Mouse (Mus musculus) neural tube, embryonic 13.5 days (tissue): ENCODE results near the gene Npm1. TPM values are rescaled to one million over a fixed set of nuclear protein-coding genes. Genes with fewer than 3 reads are reported as not detected.

ENCODE experiments used
- ATAC-seq: fragments of 200-750 bp; cut with Nextera tagmentation; 2 replicates; pipeline ENCODE4 v1.8.0; 2017; ENCODE audit warnings: low read depth, mild to moderate bottlenecking, moderate TSS enrichment, moderate library complexity
- H3K27ac ChIP-seq: fragments of 300-500 bp; sonication (generic); replicated peaks from 2 replicates; pipeline ENCODE4 v1.5.1; 2015; ENCODE audit warnings: moderate library complexity, mild to moderate bottlenecking, inconsistent platforms
- H3K27me3 ChIP-seq: fragments of 300-500 bp; sonication (generic); 2 replicates; pipeline ENCODE4 v1.6.1; 2015; ENCODE audit warnings: mild to moderate bottlenecking, inconsistent platforms
- H3K36me3 ChIP-seq: fragments of 300-500 bp; sonication (generic); 2 replicates; pipeline ENCODE4 v1.6.1; 2015; ENCODE audit warnings: mild to moderate bottlenecking, inconsistent platforms
- H3K4me1 ChIP-seq: fragments of 300-500 bp; sonication (generic); replicated peaks from 2 replicates; pipeline ENCODE4 v1.6.1; 2015; ENCODE audit warnings: inconsistent platforms
- H3K4me2 ChIP-seq: fragments of 300-500 bp; sonication (generic); 2 replicates; pipeline ENCODE4 v1.6.1; 2015; ENCODE audit warnings: inconsistent platforms, mild to moderate bottlenecking, moderate library complexity
- H3K4me3 ChIP-seq: fragments of 300-500 bp; sonication (generic); 2 replicates; pipeline ENCODE4 v1.5.1; 2015; ENCODE audit warnings: mild to moderate bottlenecking, inconsistent platforms
- H3K9ac ChIP-seq: fragments of 300-500 bp; sonication (generic); 2 replicates; pipeline ENCODE4 v1.6.1; 2015; ENCODE audit warnings: moderate library complexity, mild to moderate bottlenecking, inconsistent platforms
- H3K9me3 ChIP-seq: fragments of 300-500 bp; sonication (generic); 2 replicates; pipeline ENCODE4 v1.6.1; 2016; ENCODE audit warnings: inconsistent platforms
- WGBS: fragments of 180-500 bp; shearing (Covaris S2); methylation state at CpG from one replicate; pipeline ENCODE4 v1.1.7; 2015; 5-methylcytosine and 5-hydroxymethylcytosine counted together
- polyA plus RNA-seq: library from polyadenylated mRNA; unstranded; fragments of >200 nt; fragmentation: Nextera tagmentation; extraction: Ambion mirVana; gene quantifications from 2 replicates; pipeline ENCODE4 v1.2.1, GENCODE M21; 2015

Npm1 gene
- 495 and 526 TPM in 2 replicates for polyA plus RNA-seq

DNA sequence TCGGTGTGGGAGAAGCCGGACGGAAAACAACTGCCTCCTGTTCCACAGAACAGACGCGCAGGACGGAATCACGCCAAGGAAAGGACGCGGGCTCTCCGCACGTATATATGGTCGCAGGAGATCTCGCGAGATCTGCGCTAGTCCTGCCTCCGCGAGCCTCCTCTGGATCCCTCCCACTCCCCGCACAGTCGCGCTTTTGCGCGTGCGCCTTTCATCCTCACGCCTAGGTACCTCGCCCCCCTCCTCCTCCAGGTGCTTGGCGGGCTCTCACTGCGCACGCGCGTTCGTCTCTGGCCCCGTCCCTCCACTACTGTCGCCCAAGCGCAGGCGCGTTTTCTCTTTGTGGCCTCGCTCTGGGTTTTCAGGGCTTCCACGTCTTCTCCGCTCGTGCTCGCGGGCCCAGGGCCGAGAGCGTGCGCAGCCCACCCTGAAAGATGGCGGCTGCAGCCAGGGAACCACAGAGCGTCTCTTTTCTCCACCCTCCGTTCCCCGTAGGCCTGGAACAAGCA lies at the start of gene Npm1:
Npm1 (minus strand) TSS at position 209 of the 509 bp plus-strand sequence.
- peaks cover 5% of the 10 kb centered on the region; the same call in 1 of the 2 replicates for H3K27me3 ChIP-seq
- H3K9ac ChIP-seq, result peak within 1 kb of the TSS; percentile 97
- H3K36me3 ChIP-seq, result peaks cover 26% of the 10 kb centered on the region
- peak within 1 kb of the TSS; percentile 98 for H3K27ac ChIP-seq
- ATAC-seq, result peak; percentile 97
- peak within 1 kb of the TSS; percentile 97 for H3K4me2 ChIP-seq
- H3K9me3 ChIP-seq, result no peaks in the 10 kb centered on the region
- WGBS, result 4% methylated on average over 49 of the region's 49 CpGs
- peak within 1 kb of the TSS; percentile 75 for H3K4me3 ChIP-seq
- H3K4me1 ChIP-seq, result peaks cover 24% of the 10 kb centered on the region

DNA sequence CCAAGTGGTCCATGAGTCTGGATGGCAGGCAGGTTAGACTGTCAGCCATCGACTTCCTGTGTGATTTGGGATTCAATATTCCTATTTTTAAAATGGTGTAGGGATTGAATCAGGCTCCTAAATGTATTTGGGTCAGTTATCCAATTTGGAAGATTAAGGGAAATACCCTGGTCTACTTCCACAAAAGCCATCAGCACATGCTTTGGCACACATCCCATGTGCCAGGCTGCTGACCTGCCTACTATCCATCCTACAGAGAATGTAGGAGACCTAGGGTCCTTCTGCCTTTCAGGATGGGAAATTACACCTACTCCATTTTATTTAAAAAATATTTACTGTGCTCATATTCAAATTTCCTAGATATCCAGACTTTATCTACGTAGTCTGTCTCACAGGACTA lies 44.4 kb upstream of the Npm1 start:
- H3K36me3 ChIP-seq, result no peaks in the 10 kb centered on the region
- peak overlapping the region; percentile 79; the same call in 1 of the 2 replicates for H3K9ac ChIP-seq
- peaks cover 58% of the 10 kb centered on the region for H3K27me3 ChIP-seq
- H3K9me3 ChIP-seq, result no peaks in the 10 kb centered on the region
- 86% methylated on average over 2 of the region's 2 CpGs for WGBS
- peak overlapping the region; percentile 49 for H3K4me2 ChIP-seq
- H3K4me1 ChIP-seq, result peaks cover 43% of the 10 kb centered on the region
- peak overlapping the region; percentile 53 for H3K4me3 ChIP-seq
- no peak overlapping the region for H3K27ac ChIP-seq
- ATAC-seq, result no peak

DNA sequence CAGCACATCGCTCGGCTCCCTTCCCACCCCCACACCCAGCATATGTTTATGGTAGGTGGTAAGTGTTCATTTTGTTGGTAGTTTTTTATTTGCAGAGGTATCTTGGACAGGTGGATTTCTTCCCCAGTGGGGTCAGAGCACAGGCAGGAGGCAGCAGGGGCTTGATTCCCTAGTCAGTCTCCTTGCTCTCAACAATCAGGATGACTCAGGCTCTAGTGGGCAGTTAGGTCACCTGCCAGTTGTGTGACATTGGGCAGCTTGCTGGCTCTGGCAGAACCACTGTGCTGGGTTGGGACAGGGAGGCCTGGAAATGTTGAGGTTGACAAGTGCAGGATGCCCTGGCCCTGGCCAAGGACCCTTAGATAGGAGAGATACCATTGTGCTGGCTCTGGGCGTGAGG lies 42.0 kb upstream of the Npm1 start:
- Histone ChIP-seq H3K9me3 (no peaks in the 10 kb centered on the region), H3K27me3 (peaks cover 77% of the 10 kb centered on the region), H3K36me3 (no peaks in the 10 kb centered on the region), H3K9ac (peak overlapping the region; percentile 79), H3K4me1 (peaks cover 57% of the 10 kb centered on the region), H3K27ac (peak overlapping the region; percentile 88), H3K4me3 (peak overlapping the region; percentile 53), H3K4me2 (peak overlapping the region; percentile 49)
- 5% methylated on average over 3 of the region's 3 CpGs for WGBS
- no peak for ATAC-seq

DNA sequence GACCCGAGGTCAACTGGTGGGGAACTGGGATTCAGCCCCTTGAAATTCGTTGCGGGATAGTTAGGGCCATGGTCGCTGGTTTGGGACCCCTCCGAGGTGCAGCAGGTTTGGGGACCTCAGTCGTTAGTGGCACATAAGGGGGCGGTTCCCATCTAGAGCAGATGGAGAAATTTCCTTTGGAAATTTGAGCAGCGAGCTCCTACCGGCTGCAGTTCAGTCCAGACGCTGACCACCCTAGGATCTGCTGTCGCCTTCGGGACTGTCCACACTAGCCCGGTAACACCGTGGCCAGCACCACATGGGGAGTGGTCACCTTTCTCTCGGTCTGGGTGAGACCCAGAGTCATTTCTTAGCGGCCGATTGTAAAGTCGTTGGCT lies 41.3 kb upstream of the Npm1 start:
- peaks cover 53% of the 10 kb centered on the region for H3K4me1 ChIP-seq
- WGBS, result under 1% methylated on average over 18 of the region's 18 CpGs
- no peaks in the 10 kb centered on the region for H3K9me3 ChIP-seq
- peak overlapping the region; percentile 79 for H3K9ac ChIP-seq
- H3K4me2 ChIP-seq, result peak overlapping the region; percentile 49
- peak overlapping the region; percentile 53 for H3K4me3 ChIP-seq
- no peaks in the 10 kb centered on the region for H3K36me3 ChIP-seq
- no peak for ATAC-seq
- peak overlapping the region; percentile 88 for H3K27ac ChIP-seq
- H3K27me3 ChIP-seq, result peaks cover 82% of the 10 kb centered on the region

DNA sequence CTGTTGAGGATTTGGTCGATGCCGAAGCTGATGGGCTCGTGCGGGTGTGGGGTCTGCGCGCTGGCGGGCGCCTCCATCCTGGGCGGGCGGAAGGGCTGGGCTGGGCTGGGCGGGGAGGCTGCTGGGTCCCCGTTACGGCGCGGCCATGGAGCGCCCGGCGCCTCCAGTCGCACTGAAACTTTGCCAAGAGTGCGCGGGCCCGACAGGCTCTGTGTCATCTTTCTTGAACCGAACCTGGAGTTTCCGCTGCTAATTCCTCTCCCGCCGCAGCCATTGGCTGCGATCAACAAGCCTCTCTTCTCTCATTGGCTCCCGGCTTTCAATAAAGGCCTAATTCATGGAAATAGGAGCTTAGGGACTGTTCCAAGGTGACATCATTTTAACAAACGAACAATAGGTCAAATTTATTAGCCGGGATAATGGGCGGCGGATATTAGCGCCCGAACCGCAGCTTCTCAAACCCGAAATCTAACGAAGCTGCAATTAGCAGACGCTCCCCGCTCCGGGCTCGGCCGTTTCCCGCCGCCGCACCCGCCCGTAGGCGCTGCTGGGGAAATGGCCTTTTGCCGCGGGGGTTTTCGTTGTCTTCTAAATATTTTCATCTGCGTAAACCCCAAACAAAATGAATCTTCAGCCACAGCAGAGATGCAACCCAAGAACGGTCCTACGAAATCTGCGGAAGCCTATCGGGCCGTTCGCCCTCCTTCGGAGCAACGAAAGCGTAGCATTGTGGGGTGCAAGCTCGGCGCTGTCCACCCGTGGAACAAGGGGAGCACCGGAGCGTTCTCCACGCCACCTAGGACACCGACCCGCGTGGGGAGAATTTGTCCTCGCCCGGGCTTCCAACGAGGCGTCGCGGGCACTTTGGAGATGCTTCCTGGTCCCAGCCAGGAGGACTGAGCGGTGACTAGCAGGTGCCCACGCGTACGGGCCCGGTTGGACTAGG lies 40.6 kb upstream of the Npm1 start, which contains the start of gene Tlx3:
Tlx3 (minus strand) TSS at position 207 of the 946 bp plus-strand sequence.
- no peaks in the 10 kb centered on the region for H3K9me3 ChIP-seq
- peak within 1 kb of the TSS; percentile 95 for H3K27ac ChIP-seq
- no peaks in the 10 kb centered on the region for H3K36me3 ChIP-seq
- peaks cover 51% of the 10 kb centered on the region for H3K4me1 ChIP-seq
- ATAC-seq, result peak; percentile 72
- H3K9ac ChIP-seq, result peak within 1 kb of the TSS; percentile 86
- H3K27me3 ChIP-seq, result peaks cover 88% of the 10 kb centered on the region
- peak within 1 kb of the TSS; percentile 49 for H3K4me2 ChIP-seq
- under 1% methylated on average over 80 of the region's 81 CpGs for WGBS
- H3K4me3 ChIP-seq, result peak within 1 kb of the TSS; percentile 53

DNA sequence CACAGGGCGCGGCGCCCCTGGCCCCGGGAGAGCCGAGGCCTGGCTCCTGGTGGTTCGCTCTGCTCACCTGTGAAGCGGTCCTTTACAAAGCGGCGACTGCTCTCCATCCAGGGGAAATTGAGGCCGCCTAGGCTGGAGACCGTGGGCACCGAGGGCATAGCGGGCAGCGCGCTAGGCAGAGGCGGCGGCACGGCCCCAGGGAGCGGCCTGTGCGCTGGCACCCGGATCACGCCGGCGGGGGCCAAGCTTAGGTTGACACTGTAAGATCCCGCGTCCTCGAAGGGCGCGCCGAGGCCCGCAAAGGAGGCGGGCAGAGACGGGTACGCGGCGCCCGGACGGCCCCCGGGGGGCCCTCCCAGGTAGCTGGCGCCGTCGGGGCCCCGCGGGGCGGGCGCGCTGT lies 40.0 kb upstream of the Npm1 start:
- 1% methylated on average over 44 of the region's 47 CpGs for WGBS
- Histone ChIP-seq H3K4me2 (peak overlapping the region; percentile 49), H3K9me3 (no peaks in the 10 kb centered on the region), H3K9ac (peak overlapping the region; percentile 86), H3K36me3 (no peaks in the 10 kb centered on the region), H3K27me3 (peaks cover 88% of the 10 kb centered on the region), H3K4me3 (peak overlapping the region; percentile 53), H3K4me1 (peaks cover 47% of the 10 kb centered on the region), H3K27ac (peak overlapping the region; percentile 95)
- ATAC-seq, result peak; percentile 25

DNA sequence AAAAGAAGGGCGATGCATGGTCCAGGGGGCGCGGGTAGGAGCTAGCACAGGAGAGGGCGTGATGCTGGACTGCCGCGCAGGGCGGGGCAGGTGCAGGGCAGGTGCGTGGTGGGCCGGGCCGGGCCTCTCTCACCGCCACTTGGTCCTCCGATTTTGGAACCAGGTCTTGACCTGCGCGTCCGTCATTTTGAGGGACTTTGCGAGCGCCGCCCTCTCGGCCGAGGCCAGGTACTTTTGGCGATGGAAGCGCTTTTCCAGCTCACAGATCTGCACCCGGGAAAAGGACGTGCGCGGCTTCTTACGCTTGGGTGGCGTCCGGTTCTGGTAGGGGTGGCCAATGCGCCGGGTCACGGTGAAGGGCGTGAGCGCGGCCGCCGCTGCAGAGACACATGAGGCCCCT lies 39.3 kb upstream of the Npm1 start:
- H3K4me3 ChIP-seq, result peak overlapping the region; percentile 53
- 1% methylated on average over 37 of the region's 37 CpGs for WGBS
- H3K27me3 ChIP-seq, result peaks cover 88% of the 10 kb centered on the region
- peaks cover 47% of the 10 kb centered on the region for H3K4me1 ChIP-seq
- peak overlapping the region; percentile 49 for H3K4me2 ChIP-seq
- peak overlapping the region; percentile 86 for H3K9ac ChIP-seq
- no peaks in the 10 kb centered on the region; the same call in 1 of the 2 replicates for H3K36me3 ChIP-seq
- no peak for ATAC-seq
- 0 out of 2 replicates have a peak, but pooled peaks cover 3% of the 10 kb centered on the region for H3K9me3 ChIP-seq
- H3K27ac ChIP-seq, result peak overlapping the region; percentile 95

DNA sequence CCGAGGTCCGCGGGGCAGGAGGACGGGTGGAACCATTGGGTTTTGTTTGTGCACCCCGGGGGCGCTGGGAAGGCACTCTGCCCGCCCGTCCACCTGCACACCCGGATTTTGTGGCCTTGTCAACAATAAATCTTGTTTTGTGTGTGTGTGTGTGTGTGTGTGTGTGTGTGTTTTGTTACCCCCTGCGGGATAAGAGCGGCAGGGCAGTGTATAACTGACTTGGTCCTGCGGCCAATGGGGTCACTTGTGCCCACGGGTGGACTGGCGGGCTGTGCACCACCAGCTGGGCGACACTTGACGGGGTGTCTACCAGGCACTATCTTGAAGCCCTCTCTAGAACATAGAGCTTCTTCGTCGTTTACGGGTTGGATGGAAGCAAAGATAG lies 38.6 kb upstream of the Npm1 start:
- Histone ChIP-seq H3K4me1 (peaks cover 50% of the 10 kb centered on the region), H3K4me3 (peak overlapping the region; percentile 53), H3K36me3 (no peaks in the 10 kb centered on the region; the same call in 1 of the 2 replicates), H3K27ac (peak overlapping the region; percentile 95), H3K9me3 (0 out of 2 replicates have a peak, but pooled peaks cover 3% of the 10 kb centered on the region), H3K9ac (peak overlapping the region; percentile 86), H3K4me2 (peak overlapping the region; percentile 49), H3K27me3 (peaks cover 88% of the 10 kb centered on the region)
- ATAC-seq, result peak; percentile 12; the same call in 1 of the 2 replicates
- WGBS, result 1% methylated on average over 19 of the region's 19 CpGs

DNA sequence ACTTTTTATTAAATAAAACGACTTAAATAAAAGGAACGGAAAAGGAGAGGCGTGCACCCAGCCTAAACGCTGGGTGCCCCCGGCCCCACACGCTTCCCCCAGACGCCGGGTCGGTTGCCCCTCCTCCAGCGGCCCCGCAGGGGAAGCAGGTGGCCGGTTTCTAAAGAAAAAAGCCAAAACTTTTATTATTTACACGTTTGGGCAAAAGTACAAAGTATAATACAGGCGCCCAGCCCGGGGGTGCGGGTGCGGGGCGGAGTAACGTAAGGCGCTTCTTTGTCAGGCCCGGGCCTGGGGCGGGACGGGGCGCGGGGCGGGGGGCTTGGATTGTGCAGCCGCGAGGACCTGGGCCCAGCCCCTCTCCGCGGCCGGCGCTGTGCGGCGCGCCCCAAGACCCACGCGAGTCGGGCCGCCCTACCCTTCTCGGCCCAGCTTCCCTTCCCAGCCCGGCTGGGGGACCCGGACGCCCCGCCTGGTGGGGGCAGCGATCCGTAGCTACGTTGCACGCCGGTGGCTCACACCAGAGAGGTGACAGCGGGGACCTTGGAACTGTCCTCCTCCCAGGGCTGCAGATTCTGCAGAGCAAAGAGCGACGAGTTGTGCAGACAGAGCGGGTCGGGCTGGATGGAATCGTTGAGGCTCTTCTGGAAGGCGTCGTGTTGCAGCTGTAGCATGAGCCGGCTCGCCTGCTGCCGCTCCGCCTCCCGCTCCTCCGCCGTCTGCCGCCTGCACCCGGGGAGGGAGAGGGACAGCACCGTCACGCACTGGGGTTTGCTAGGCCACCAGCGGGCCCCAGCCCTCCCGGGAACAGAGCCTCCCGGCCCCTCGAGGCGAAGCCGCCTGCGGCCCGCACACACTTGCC lies 38.0 kb upstream of the Npm1 start:
- peak; percentile 25 for ATAC-seq
- Histone ChIP-seq H3K9ac (peak overlapping the region; percentile 86), H3K4me1 (peaks cover 56% of the 10 kb centered on the region), H3K27ac (peak overlapping the region; percentile 95), H3K27me3 (peaks cover 88% of the 10 kb centered on the region), H3K4me2 (peak overlapping the region; percentile 49), H3K4me3 (peak overlapping the region; percentile 53), H3K9me3 (0 out of 2 replicates have a peak, but pooled peaks cover 3% of the 10 kb centered on the region), H3K36me3 (no peaks in the 10 kb centered on the region; the same call in 1 of the 2 replicates)
- WGBS, result under 1% methylated on average over 68 of the region's 76 CpGs

DNA sequence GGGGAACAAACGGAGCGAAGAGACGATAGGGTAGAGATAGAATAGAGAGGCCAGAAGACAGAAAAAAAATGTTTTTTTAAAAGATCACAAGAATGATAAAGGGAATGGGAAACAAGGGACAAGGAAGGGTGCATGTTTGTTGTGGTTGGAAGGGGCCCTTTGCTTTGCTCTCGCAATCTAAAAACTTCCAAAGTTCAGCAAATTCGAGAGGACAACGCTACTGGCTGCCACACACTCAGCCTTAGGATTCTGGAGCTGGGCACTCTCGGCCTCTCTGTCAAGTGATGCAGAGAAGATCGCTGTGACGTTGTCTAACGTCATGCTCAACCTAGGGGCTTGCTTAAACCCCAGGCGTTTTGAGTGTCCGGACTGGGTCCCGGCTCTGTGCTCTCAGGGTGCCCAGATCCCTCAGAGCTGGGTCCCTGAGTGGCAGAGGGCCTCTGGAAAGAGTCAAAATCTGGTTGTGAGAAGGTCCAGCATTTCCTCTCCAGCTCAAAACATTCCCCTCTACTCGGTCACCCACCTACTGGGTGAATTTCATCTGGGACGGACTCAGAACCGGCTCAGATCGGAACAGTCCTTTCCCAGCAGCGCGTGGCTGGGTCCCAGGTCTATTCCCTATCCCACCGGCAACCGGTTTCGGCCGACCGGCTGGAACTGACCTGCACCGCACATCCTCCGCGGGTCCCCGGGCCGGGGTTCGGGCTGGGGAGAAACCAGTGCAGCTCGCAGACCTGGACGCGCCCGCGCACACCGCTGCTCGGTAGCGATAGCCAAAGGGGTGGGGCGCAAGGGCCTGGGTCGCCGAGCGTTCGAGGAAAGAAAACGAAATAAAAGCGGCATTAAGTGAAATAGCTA lies 37.1 kb upstream of the Npm1 start:
- Histone ChIP-seq H3K4me2 (peak overlapping the region; percentile 49), H3K4me1 (peaks cover 61% of the 10 kb centered on the region), H3K9me3 (0 out of 2 replicates have a peak, but pooled peaks cover 3% of the 10 kb centered on the region), H3K27me3 (peaks cover 88% of the 10 kb centered on the region), H3K9ac (peak overlapping the region; percentile 86), H3K27ac (peak overlapping the region; percentile 95), H3K36me3 (no peaks in the 10 kb centered on the region; the same call in 1 of the 2 replicates), H3K4me3 (peak overlapping the region; percentile 53)
- under 1% methylated on average over 45 of the region's 45 CpGs for WGBS
- no peak for ATAC-seq
